Mouse (Mus musculus) limb, embryonic 11.5 days (tissue): ENCODE results near the gene Prkce. TPM values are rescaled to one million over a fixed set of nuclear protein-coding genes. Genes with fewer than 3 reads are reported as not detected.

Source experiments
- ATAC-seq: fragments of 200-750 bp; cut with Nextera tagmentation; 2 replicates; pipeline ENCODE4 v1.8.0; 2017; ENCODE audit warnings: low read depth; ENCODE audit not compliant: insufficient number of reproducible peaks, low FRiP score, low TSS enrichment
- DNase-seq: peaks from one replicate; pipeline ENCODE4 v3.0.0-alpha.2; 2015; ENCODE audit warnings: low spot score
- H3K27ac ChIP-seq: fragments of 300-500 bp; sonication (generic); replicated peaks from 2 replicates; pipeline ENCODE4 v1.5.1; 2014; ENCODE audit warnings: low read depth, mild to moderate bottlenecking, low read length
- H3K27me3 ChIP-seq: fragments of 300-500 bp; sonication (generic); 2 replicates; pipeline ENCODE4 v1.6.1; 2014; ENCODE audit warnings: mild to moderate bottlenecking, low read length, mixed read lengths; ENCODE audit not compliant: control insufficient read depth, insufficient read depth
- H3K36me3 ChIP-seq: fragments of 300-500 bp; sonication (generic); 2 replicates; pipeline ENCODE4 v1.6.1; 2014; ENCODE audit warnings: mild to moderate bottlenecking, low read length, moderate library complexity, mixed read lengths; ENCODE audit not compliant: control insufficient read depth, insufficient read depth
- H3K4me1 ChIP-seq: fragments of 300-500 bp; sonication (generic); 2 replicates; pipeline ENCODE4 v1.6.1; 2014; ENCODE audit warnings: low read length, mixed read lengths; ENCODE audit not compliant: control insufficient read depth, insufficient read depth
- H3K4me2 ChIP-seq: fragments of 300-500 bp; sonication (generic); 2 replicates; pipeline ENCODE4 v1.6.1; 2014; ENCODE audit warnings: low read depth, mild to moderate bottlenecking, moderate library complexity; ENCODE audit not compliant: severe bottlenecking
- H3K4me3 ChIP-seq: fragments of 300-500 bp; sonication (generic); 2 replicates; pipeline ENCODE4 v1.5.1; 2014; ENCODE audit warnings: low read depth, low read length
- H3K9ac ChIP-seq: fragments of 300-500 bp; sonication (generic); 2 replicates; pipeline ENCODE4 v1.6.1; 2014; ENCODE audit warnings: mild to moderate bottlenecking, low read length
- H3K9me3 ChIP-seq: fragments of 300-500 bp; sonication (generic); 2 replicates; pipeline ENCODE4 v1.6.1; 2016; ENCODE audit warnings: low read length; ENCODE audit not compliant: control insufficient read depth
- WGBS: fragments of 180-500 bp; shearing (Covaris S2); extraction: QIAGEN DNeasy Blood & Tissue Kit; methylation state at CpG from one replicate; pipeline ENCODE4 v1.1.7; 2014; 5-methylcytosine and 5-hydroxymethylcytosine counted together
- polyA plus RNA-seq: library from polyadenylated mRNA; unstranded; fragments of >200 nt; fragmentation: Nextera tagmentation; extraction: Ambion mirVana; gene quantifications from 2 replicates; pipeline ENCODE4 v1.2.1, GENCODE M21; 2014

Gene Prkce
- polyA plus RNA-seq, 1 experiment from 2014 or later: 5.1 TPM

DNA sequence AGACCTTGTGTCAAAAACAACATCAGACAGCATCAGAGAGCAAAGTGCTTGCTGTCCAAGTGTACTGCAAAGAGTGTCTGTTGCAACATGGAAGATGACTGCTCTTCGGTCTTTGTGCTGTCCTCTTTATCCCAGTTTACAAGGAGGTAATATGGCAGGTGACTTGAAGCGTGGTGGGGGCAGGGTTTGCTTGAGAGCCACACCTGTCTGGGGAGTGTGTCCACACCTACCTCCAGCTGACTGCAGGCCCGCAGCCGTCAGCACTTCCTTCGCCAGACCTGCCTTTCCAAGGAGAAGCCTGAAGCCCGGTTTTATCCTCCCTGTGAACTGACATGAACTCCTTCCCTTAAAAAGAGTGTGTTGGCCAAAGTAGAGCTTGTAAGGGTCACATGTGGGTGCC, 458.9 kb downstream of the Prkce start:
- no peak for ATAC-seq
- Histone ChIP-seq H3K4me3 (no peak overlapping the region), H3K9ac (no peak overlapping the region), H3K9me3 (no peaks in the 10 kb centered on the region), H3K27ac (no peak overlapping the region), H3K4me1 (no peaks in the 10 kb centered on the region), H3K4me2 (no peak overlapping the region), H3K36me3 (no peaks in the 10 kb centered on the region), H3K27me3 (no peaks in the 10 kb centered on the region)
- DNase-seq: no peak
- WGBS: 79% methylated on average over 6 of the region's 6 CpGs

GRCm38 (mm10) chr17:86633131-86633530, 465.5 kb downstream of the Prkce start:
- Histone ChIP-seq H3K36me3 (no peaks in the 10 kb centered on the region), H3K27me3 (no peaks in the 10 kb centered on the region), H3K9ac (no peak overlapping the region), H3K9me3 (no peaks in the 10 kb centered on the region), H3K4me3 (no peak overlapping the region), H3K27ac (no peak overlapping the region), H3K4me2 (no peak overlapping the region), H3K4me1 (no peaks in the 10 kb centered on the region)
- DNase-seq (no peak), ATAC-seq (no peak)
- WGBS: 84% methylated on average over 4 of the region's 4 CpGs

DNA sequence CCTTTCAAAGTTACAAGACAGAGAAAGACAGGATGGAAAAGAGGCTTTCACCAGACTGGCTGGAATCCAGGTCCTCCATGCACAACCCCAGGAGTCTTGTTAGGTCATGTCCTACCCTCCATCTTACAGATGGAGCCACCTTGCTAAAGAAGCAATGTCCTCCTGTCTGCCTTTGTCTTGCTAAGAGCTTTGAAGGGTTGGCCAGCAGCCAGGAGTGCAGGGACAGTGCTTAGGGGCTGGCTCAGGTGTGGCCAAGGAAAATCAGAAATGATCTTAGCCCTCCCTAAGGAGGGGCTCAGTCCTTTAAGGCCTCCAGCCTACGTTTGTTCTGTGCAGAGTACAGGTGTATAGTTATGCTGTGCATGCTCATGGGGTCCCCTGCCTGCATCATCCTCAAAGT, 469.7 kb downstream of the Prkce start:
- ATAC-seq: no peak
- no peak overlapping the region for H3K4me2 ChIP-seq
- no peak overlapping the region for H3K27ac ChIP-seq
- H3K9me3 ChIP-seq: no peaks in the 10 kb centered on the region
- H3K4me1 ChIP-seq: no peaks in the 10 kb centered on the region
- H3K36me3 ChIP-seq: no peaks in the 10 kb centered on the region
- H3K27me3 ChIP-seq: no peaks in the 10 kb centered on the region
- no peak overlapping the region for H3K9ac ChIP-seq
- H3K4me3 ChIP-seq: no peak overlapping the region
- no peak for DNase-seq
- WGBS: 77% methylated on average over 1 of the region's 1 CpGs

- no peaks in the 10 kb centered on the region for H3K4me1 ChIP-seq
- no peaks in the 10 kb centered on the region for H3K36me3 ChIP-seq
- H3K4me2 ChIP-seq: no peak overlapping the region
- ATAC-seq (no peak), DNase-seq (no peak)
- H3K9me3 ChIP-seq: no peaks in the 10 kb centered on the region
- no peak overlapping the region for H3K27ac ChIP-seq
- no peak overlapping the region for H3K9ac ChIP-seq
- WGBS: 87% methylated on average over 3 of the region's 3 CpGs
- no peaks in the 10 kb centered on the region for H3K27me3 ChIP-seq
- no peak overlapping the region for H3K4me3 ChIP-seq
These were observed 471.7 kb downstream of the Prkce start for GRCm38 (mm10) chr17:86639279-86639678.

DNA sequence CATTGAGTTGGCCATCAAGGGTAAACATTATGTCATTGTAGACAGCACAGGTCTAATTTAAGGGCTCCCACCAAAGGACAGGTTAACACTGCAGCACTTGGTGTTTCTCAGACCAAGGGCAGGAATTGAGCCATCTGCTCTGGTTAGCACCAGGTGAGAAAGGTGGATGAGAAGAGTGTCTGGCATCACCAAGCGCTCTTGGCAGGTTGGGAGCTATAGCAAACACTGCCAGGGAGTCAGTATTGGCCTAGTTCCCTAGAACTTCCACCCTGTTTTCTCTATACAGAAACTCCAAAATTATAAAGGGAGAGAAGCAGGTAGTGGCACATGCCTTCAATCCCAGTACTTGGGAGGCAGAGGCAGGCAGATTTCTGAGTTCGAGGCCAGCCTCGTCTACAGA, 479.6 kb downstream of the Prkce start:
- no peaks in the 10 kb centered on the region for H3K4me1 ChIP-seq
- no peak overlapping the region for H3K4me3 ChIP-seq
- no peaks in the 10 kb centered on the region for H3K9me3 ChIP-seq
- H3K36me3 ChIP-seq: no peaks in the 10 kb centered on the region
- ATAC-seq (no peak), DNase-seq (no peak)
- no peak overlapping the region for H3K4me2 ChIP-seq
- H3K27me3 ChIP-seq: no peaks in the 10 kb centered on the region
- WGBS: 94% methylated on average over 3 of the region's 3 CpGs
- no peak overlapping the region for H3K27ac ChIP-seq
- H3K9ac ChIP-seq: no peak overlapping the region

- Histone ChIP-seq H3K9ac (no peak overlapping the region), H3K4me1 (no peaks in the 10 kb centered on the region), H3K27ac (no peak overlapping the region), H3K36me3 (no peaks in the 10 kb centered on the region), H3K27me3 (no peaks in the 10 kb centered on the region), H3K9me3 (no peaks in the 10 kb centered on the region), H3K4me3 (no peak overlapping the region), H3K4me2 (no peak overlapping the region)
- no peak for ATAC-seq
- DNase-seq: no peak
- 87% methylated on average over 12 of the region's 12 CpGs for WGBS
These were observed 481.4 kb downstream of the Prkce start for GRCm38 (mm10) chr17:86648856-86649435.

GRCm38 (mm10) chr17:86650241-86650640, 482.7 kb downstream of the Prkce start:
- no peaks in the 10 kb centered on the region for H3K27me3 ChIP-seq
- H3K4me2 ChIP-seq: no peak overlapping the region
- WGBS: 93% methylated on average over 6 of the region's 6 CpGs
- no peaks in the 10 kb centered on the region for H3K9me3 ChIP-seq
- no peak for ATAC-seq
- H3K4me3 ChIP-seq: no peak overlapping the region
- H3K4me1 ChIP-seq: no peaks in the 10 kb centered on the region
- H3K36me3 ChIP-seq: no peaks in the 10 kb centered on the region
- no peak overlapping the region for H3K9ac ChIP-seq
- H3K27ac ChIP-seq: no peak overlapping the region
- no peak for DNase-seq

DNA sequence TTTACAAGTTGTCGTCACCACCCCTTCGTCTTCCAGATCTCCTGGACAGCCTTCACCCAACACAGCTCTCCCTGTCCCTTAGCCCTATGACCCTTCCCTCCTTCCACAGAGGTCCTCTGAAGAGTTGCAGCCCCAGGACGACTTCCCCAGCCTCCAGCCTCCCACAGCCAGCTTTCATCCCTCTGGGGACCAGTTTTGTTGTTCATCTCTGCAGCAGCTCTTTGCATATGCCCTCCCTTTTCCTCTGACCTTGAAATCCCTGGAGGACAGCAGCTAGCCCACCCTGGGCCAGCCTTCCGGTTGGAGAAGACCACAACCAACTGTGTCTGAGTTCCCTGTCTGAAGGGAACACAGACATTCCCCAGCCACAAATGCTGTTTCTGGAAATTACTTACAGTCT, 483.5 kb downstream of the Prkce start:
- H3K27ac ChIP-seq: no peak overlapping the region
- WGBS: 76% methylated on average over 4 of the region's 4 CpGs
- ATAC-seq (no peak), DNase-seq (no peak)
- no peaks in the 10 kb centered on the region for H3K27me3 ChIP-seq
- H3K9ac ChIP-seq: no peak overlapping the region
- no peak overlapping the region for H3K4me2 ChIP-seq
- no peak overlapping the region for H3K4me3 ChIP-seq
- H3K9me3 ChIP-seq: no peaks in the 10 kb centered on the region
- H3K4me1 ChIP-seq: no peaks in the 10 kb centered on the region
- no peaks in the 10 kb centered on the region for H3K36me3 ChIP-seq

GRCm38 (mm10) chr17:86652751-86653150, 485.2 kb downstream of the Prkce start:
- H3K4me1 ChIP-seq: no peaks in the 10 kb centered on the region
- H3K4me2 ChIP-seq: no peak overlapping the region
- no peak overlapping the region for H3K9ac ChIP-seq
- WGBS: 91% methylated on average over 1 of the region's 1 CpGs
- no peaks in the 10 kb centered on the region for H3K27me3 ChIP-seq
- no peak overlapping the region for H3K27ac ChIP-seq
- DNase-seq (no peak), ATAC-seq (no peak)
- no peaks in the 10 kb centered on the region for H3K36me3 ChIP-seq
- no peak overlapping the region for H3K4me3 ChIP-seq
- no peaks in the 10 kb centered on the region for H3K9me3 ChIP-seq
